Mouse (Mus musculus) inflammation-experienced regulatory T-cells, adult 6 months (primary cell): ENCODE results near the gene Hs3st6. TPM values are rescaled to one million over a fixed set of nuclear protein-coding genes. Genes with fewer than 3 reads are reported as not detected.

Experiments
- ATAC-seq: one replicate; pipeline ENCODE4 v1.8.0; 2017
- polyA plus RNA-seq, 3 experiments: library from polyadenylated mRNA; unstranded; fragments of 100-300 nt; shearing (Covaris generic); gene quantifications; one replicate each; pipeline ENCODE4 v1.2.1; 2017

The Hs3st6 gene
- polyA plus RNA-seq, 3 experiments from 2014 or later: not detected

DNA sequence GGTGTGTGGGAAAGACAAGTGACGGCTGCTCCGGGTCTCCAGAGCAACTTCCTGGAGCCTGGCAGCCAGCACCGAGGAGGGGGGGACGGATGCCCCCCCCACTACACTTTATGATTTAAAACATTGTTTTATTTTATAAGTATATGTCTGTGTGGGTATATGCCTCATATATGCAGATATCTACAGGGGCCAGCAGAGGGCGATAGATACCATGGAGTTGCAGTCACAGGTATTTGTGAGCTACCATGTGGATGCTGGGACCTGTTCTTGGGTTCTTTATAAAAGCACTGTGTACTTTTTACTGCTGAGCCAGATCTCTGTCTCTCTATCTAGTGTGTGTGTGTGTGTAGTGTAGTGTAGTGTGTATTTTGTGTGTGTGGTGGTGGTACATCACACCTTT lies 20.5 kb downstream of the Hs3st6 start:
- ATAC-seq: no peak

DNA sequence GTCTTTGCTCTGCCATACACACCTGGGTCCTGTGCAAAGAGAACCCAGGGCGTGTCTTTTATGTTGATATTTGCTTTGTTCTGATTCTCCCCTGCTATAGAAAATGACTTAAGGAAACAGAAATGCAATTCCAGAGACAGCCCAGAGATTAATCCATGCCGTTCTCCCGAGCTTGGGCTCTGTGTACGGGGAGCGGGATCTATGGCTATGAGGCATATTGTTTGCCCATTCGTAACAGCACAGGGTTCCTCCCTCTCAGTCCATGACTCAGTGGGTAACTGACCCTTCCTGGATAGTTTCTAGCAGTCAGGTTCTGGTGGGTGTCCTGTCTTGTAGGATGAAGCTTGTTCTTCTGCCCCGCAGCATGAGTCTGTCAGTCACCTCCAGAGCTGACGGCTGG lies 22.4 kb downstream of the Hs3st6 start:
- no peak for ATAC-seq

DNA sequence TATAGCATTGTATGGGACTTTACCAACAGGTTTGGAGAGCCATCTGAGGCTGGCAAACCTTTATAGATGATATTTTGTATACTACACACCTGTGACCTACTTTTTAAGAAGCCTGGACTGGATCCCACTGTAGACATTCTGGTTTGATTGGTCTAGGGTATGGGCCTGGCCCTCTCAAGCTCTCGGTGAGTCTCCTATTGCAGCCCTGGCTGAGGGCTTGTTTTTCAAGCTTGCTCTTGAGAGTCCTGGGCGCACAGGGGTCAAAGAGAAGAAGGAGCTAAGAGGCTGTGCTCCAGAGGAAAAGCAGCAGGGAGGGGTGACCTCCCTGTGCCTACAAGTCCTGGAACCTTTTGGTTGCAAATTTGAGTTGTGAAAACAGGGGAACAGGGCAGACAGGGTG lies 24.3 kb downstream of the Hs3st6 start:
- no peak for ATAC-seq

DNA sequence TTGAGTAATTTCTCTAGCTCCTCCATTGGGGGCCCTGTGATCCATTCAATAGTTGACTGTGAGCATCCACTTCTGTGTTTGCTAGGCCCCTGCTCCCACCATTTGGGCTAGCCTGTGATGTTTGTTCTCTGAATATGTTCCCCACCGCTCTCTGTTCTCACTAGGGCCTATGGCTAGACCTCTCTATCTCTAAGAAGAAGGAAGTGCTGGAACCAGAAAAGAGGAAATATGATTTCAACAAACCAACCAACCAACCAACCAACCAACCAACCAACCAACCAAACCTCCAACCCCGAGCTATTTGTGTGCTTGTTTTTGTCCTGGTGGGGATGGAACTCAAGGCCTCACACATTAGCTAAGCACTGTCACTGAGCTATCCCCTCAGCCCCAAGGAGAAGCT lies 28.0 kb downstream of the Hs3st6 start:
- ATAC-seq: no peak

DNA sequence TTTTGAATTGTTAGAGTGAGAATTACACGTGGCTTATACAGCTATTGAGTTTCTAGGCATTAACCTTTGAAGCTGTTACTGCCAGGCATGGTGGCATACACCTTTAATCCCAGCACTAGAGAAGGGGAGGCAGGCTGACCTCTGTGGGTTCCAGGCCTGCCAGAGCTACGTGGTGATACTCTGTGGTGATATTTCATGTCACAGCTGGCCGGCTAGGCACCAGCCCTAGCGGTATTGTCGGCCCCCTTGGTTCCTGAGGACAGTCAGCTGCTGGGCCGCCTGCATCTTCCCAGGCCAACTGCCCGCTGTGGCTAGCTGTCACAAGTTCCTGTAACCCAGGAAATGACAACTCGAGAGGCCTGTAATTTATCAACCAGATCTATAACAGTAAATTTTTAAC lies 39.4 kb downstream of the Hs3st6 start:
- no peak for ATAC-seq

DNA sequence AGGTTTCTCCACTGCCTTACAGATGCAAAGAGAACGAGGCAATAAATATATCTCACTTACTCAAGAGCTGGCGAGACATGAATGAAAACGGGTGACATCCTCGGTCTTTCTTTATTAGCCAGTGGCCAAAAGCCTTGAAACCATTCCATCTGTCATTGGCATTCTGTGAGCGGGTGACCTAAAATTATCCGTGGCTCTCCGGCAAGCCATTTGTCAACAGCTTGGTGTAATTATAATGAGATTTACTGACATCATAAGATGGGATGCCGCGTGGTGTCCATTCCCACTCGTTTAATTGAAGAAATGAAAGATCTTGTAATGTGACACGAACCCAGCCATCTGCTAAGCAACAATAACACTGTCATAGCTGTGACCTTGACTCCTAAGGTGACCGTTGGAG lies 42.0 kb downstream of the Hs3st6 start:
- no peak for ATAC-seq

DNA sequence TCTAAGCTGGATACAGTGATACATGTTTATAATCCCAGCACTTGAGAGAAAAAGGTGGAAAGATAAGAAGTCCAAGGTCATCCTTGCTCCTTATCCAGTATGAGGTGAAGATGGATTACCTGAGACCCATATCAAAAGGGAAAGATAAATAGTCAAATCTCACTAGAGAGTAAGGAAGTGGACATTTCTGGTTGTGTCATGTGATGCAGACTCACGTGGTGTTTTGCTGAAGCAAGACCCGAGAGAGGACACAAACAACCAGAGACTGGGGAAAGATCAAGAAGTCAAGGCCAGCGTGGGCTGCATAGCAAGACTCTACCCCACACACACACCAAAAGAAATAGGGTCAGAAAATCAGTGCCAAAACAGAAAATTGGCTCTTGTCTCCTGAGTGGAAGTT lies 44.2 kb downstream of the Hs3st6 start:
- ATAC-seq: no peak

DNA sequence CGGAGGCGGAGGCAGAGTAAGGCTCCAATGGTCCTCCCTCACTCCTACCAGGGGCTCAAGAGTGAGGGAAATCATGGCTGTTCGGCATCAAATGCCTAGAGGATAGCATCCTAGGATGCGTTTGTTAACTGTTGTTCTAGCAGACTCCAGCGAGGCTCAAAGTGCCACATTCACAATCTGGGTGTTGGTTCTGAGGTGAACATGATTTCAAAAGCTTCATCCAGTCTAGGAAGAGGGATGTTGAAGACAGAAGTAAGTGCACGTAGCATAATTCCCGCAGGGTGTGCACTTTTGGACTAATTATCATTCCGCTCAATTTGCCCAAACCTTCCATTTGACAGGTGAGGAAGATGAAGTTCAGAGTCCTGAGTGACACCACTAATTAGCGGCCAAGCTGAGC lies 45.4 kb downstream of the Hs3st6 start:
- no peak for ATAC-seq

DNA sequence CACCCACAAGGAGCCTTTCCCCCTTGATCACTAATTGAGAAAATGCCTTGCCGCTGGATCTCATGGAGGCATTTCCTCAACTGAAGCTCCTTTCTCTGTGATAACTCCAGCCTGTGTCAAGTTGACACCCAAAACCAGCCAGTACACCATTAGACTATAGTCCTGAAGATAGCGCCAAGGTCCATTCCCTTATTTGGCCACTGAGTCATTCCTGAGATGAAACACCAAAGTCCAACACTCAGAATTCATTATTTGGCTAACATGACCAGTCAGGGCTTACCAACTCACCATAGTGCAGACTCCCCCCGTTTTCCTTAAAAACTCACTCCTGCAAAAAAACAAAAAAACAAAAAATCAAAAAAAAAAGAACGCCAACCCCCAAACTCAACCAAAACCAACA lies 46.7 kb downstream of the Hs3st6 start:
- no peak for ATAC-seq

DNA sequence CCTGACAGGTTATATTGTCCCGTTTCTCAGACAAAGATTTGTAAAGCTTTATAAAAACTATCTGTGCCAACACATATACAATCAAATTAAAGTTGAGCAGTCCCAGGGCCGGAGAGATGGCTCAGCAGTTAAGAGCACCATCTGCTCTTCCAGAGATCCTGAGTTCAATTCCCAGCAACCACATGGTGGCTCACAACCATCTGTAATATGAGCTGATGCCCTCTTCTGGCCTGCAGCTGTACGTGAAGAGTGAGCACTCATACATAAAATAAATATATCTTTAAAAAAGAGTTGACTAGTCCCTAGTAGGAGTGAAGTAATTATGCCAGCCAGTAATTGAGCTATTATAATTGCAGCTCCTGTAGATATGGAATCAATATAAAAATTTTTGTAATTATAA lies 47.7 kb downstream of the Hs3st6 start:
- ATAC-seq: no peak

DNA sequence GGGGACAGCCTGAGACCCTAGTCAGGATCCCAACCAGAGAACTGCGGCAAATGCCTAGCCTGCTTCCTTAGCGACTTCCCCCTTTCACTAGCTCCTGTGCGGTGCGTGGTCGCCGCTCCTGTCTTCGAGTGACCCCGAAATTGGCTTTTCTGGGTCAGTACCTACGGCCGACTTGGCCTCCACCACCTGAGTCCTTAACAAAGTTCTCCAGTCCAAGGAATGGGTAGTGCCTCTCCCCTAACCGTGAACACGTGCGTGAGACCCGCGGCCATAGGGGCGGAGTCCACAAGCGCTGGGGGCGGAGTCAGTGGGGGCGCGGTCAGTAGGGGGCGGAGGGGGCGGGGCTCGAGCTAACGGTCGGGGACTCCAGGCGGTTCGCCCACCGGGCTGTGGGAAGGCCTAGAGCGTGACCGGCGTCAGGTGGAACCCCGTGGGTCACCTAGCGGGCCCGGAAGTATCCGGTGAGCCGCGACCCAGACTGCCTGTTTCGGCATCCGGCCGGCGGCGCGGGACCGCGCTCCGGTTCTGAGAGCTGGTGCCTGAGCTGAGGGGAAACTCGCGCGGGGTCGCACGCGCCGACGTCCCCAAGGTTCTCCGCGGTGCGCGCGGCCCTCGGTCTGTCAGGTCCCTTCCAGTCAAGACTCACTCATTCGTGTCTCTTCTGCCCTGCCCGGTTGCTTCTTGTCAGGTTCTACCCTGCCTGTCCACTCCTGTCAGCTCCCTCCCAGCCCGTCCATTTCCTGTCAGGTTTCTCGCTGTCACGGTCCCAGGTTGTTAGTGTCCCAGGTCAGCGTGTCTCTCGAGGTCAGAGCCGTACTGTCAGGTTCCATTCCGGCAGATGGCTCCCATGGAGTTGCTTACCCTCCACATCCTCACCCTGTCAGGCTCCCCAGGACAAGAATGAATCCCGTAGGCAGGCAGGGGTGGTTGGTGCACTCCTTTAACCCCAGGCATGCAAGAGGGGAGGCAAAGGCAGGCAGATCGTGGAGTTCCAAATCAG lies 51.5 kb downstream of the Hs3st6 start, which contains the start of gene Meiob:
Meiob (plus strand) TSS at position 338 of the 1,000 bp plus-strand sequence.
- ATAC-seq: peak; percentile 52

Other genes with a start within 250 kb of the Hs3st6 start
- gene Traf7, start 225.1 kb upstream of the Hs3st6 start, polyA plus RNA-seq: 10 to 100 TPM; 45.5 to 54.2 (median 53.7) TPM
- gene Rab26, start 218.8 kb upstream of the Hs3st6 start, polyA plus RNA-seq: 1 to 10 TPM; 1.1 to 6.5 (median 2.0) TPM
- 10 to 100 TPM in 2 of 3 experiments, 1 to 10 TPM in 1; 9.9 to 32.6 (median 22.6) TPM for gene Pkd1, start 203.2 kb upstream of the Hs3st6 start, polyA plus RNA-seq
- 10 to 100 TPM; 17.0 to 17.7 (median 17.1) TPM for gene Tsc2, start 120.4 kb upstream of the Hs3st6 start, polyA plus RNA-seq
- 1 to 10 TPM; 2.0 to 4.8 (median 2.8) TPM for gene Nthl1, start 120.3 kb upstream of the Hs3st6 start, polyA plus RNA-seq
- gene Slc9a3r2, start 102.7 kb upstream of the Hs3st6 start, polyA plus RNA-seq: not detected
- not detected for gene Npw, start 94.5 kb upstream of the Hs3st6 start, polyA plus RNA-seq
- 1 to 10 TPM; 4.1 to 5.8 (median 5.4) TPM for gene Zfp598, start 83.3 kb upstream of the Hs3st6 start, polyA plus RNA-seq
- gene Syngr3, start 63.0 kb upstream of the Hs3st6 start, polyA plus RNA-seq: 1 to 10 TPM in 2 of 3 experiments, under 1 TPM in 1; 0.51 to 5.4 (median 1.7) TPM
- gene Gfer, start 56.8 kb upstream of the Hs3st6 start, polyA plus RNA-seq: 10 to 100 TPM; 10.2 to 18.4 (median 13.1) TPM
- 1 to 10 TPM; 1.8 to 3.5 (median 2.7) TPM for gene Noxo1, start 56.8 kb upstream of the Hs3st6 start, polyA plus RNA-seq
- gene Tbl3, start 45.3 kb upstream of the Hs3st6 start, polyA plus RNA-seq: 10 to 100 TPM; 29.5 to 55.4 (median 32.2) TPM
- gene Rnf151, start 34.9 kb upstream of the Hs3st6 start, polyA plus RNA-seq: not detected
- 100 to 1,000 TPM; 452 to 883 (median 453) TPM for gene Rps2, start 34.9 kb upstream of the Hs3st6 start, polyA plus RNA-seq
- 100 to 1,000 TPM; 234 to 249 (median 238) TPM for gene Ndufb10, start 28.5 kb upstream of the Hs3st6 start, polyA plus RNA-seq
- gene Rpl3l, start 25.2 kb upstream of the Hs3st6 start, polyA plus RNA-seq: not detected
- 10 to 100 TPM; 27.2 to 34.4 (median 28.6) TPM for gene Msrb1, start 16.3 kb upstream of the Hs3st6 start, polyA plus RNA-seq
- gene Meiob, start 51.3 kb downstream of the Hs3st6 start, polyA plus RNA-seq: not detected
- gene Hagh, start 87.2 kb downstream of the Hs3st6 start, polyA plus RNA-seq: 10 to 100 TPM; 24.3 to 30.5 (median 25.2) TPM
- gene Fahd1, start 97.4 kb downstream of the Hs3st6 start, polyA plus RNA-seq: 1 to 10 TPM; 1.4 to 2.3 (median 2.0) TPM
- not detected for gene Igfals, start 113.0 kb downstream of the Hs3st6 start, polyA plus RNA-seq
- gene Nubp2, start 133.4 kb downstream of the Hs3st6 start, polyA plus RNA-seq: 100 to 1,000 TPM in 1 of 3 experiments, 10 to 100 TPM in 2; 75.5 to 104 (median 88.6) TPM
- gene Spsb3, start 133.7 kb downstream of the Hs3st6 start, polyA plus RNA-seq: 10 to 100 TPM; 48.5 to 53.2 (median 49.1) TPM
- gene Eme2, start 142.1 kb downstream of the Hs3st6 start, polyA plus RNA-seq: 10 to 100 TPM; 16.4 to 26.2 (median 26.1) TPM
- 10 to 100 TPM; 68.7 to 85.6 (median 71.2) TPM for gene Mrps34, start 142.1 kb downstream of the Hs3st6 start, polyA plus RNA-seq
- gene Nme3, start 143.5 kb downstream of the Hs3st6 start, polyA plus RNA-seq: 10 to 100 TPM; 39.8 to 50.7 (median 45.7) TPM
- 10 to 100 TPM; 22.0 to 47.5 (median 34.9) TPM for gene Mapk8ip3, start 184.0 kb downstream of the Hs3st6 start, polyA plus RNA-seq
- 10 to 100 TPM; 25.3 to 48.1 (median 32.1) TPM for gene Jpt2, start 207.7 kb downstream of the Hs3st6 start, polyA plus RNA-seq